Mouse (Mus musculus) neural tube, embryonic 15.5 days (tissue): ENCODE measurements around the gene Zmym4. TPM values are rescaled to one million over a fixed set of nuclear protein-coding genes. Genes with fewer than 3 reads are reported as not detected.

Experiments
- ATAC-seq: fragments of 200-750 bp; cut with Nextera tagmentation; 2 replicates; pipeline ENCODE4 v1.8.0; 2017; ENCODE audit warnings: mild to moderate bottlenecking, moderate TSS enrichment, moderate library complexity; ENCODE audit not compliant: low FRiP score
- H3K27ac ChIP-seq: fragments of 300-500 bp; sonication (generic); replicated peaks from 2 replicates; pipeline ENCODE4 v1.5.1; 2015; ENCODE audit warnings: mild to moderate bottlenecking, inconsistent platforms
- H3K27me3 ChIP-seq: fragments of 300-500 bp; sonication (generic); replicated peaks from 2 replicates; pipeline ENCODE4 v1.6.1; 2015; ENCODE audit warnings: inconsistent platforms
- H3K36me3 ChIP-seq: fragments of 300-500 bp; sonication (generic); 2 replicates; pipeline ENCODE4 v1.6.1; 2015; ENCODE audit warnings: inconsistent platforms
- H3K4me1 ChIP-seq: fragments of 300-500 bp; sonication (generic); 2 replicates; pipeline ENCODE4 v1.6.1; 2015; ENCODE audit warnings: inconsistent platforms
- H3K4me2 ChIP-seq: fragments of 300-500 bp; sonication (generic); 2 replicates; pipeline ENCODE4 v1.6.1; 2015; ENCODE audit warnings: inconsistent platforms, mild to moderate bottlenecking, moderate library complexity
- H3K4me3 ChIP-seq: fragments of 300-500 bp; sonication (generic); replicated peaks from 2 replicates; pipeline ENCODE4 v1.5.1; 2015; ENCODE audit warnings: mild to moderate bottlenecking, inconsistent platforms
- H3K9ac ChIP-seq: fragments of 300-500 bp; sonication (generic); replicated peaks from 2 replicates; pipeline ENCODE4 v1.6.1; 2015; ENCODE audit warnings: mild to moderate bottlenecking, inconsistent platforms
- H3K9me3 ChIP-seq: fragments of 300-500 bp; sonication (generic); replicated peaks from 2 replicates; pipeline ENCODE4 v1.6.1; 2016; ENCODE audit warnings: inconsistent platforms
- WGBS: fragments of 180-500 bp; shearing (Covaris S2); methylation state at CpG from one replicate; pipeline ENCODE4 v1.1.7; 2015; ENCODE audit warnings: mixed read lengths; 5-methylcytosine and 5-hydroxymethylcytosine counted together
- polyA plus RNA-seq: library from polyadenylated mRNA; unstranded; fragments of >200 nt; fragmentation: Nextera tagmentation; extraction: Ambion mirVana; gene quantifications from 2 replicates; pipeline ENCODE4 v1.2.1, GENCODE M21; 2015

Zmym4 gene
- polyA plus RNA-seq, 1 experiment from 2014 or later: 24.9 TPM

GRCm38 (mm10) chr4:126846971-126847370, 121.0 kb downstream of the Zmym4 start:
- Histone ChIP-seq H3K9me3 (no peaks in the 10 kb centered on the region), H3K36me3 (peaks cover 63% of the 10 kb centered on the region), H3K27ac (no peak overlapping the region), H3K4me3 (no peak overlapping the region), H3K4me1 (0 out of 2 replicates have a peak, but pooled peaks cover 3% of the 10 kb centered on the region), H3K9ac (no peak overlapping the region), H3K27me3 (no peaks in the 10 kb centered on the region), H3K4me2 (no peak overlapping the region)
- no peak for ATAC-seq
- WGBS: 66% methylated on average over 7 of the region's 7 CpGs

- H3K9ac ChIP-seq: no peak overlapping the region
- peaks cover 62% of the 10 kb centered on the region for H3K36me3 ChIP-seq
- no peaks in the 10 kb centered on the region for H3K9me3 ChIP-seq
- H3K27ac ChIP-seq: no peak overlapping the region
- H3K4me3 ChIP-seq: no peak overlapping the region
- ATAC-seq: no peak
- H3K27me3 ChIP-seq: no peaks in the 10 kb centered on the region
- WGBS: 85% methylated on average over 4 of the region's 4 CpGs
- 0 out of 2 replicates have a peak, but pooled peaks cover 3% of the 10 kb centered on the region for H3K4me1 ChIP-seq
- H3K4me2 ChIP-seq: no peak overlapping the region
These were observed 122.3 kb downstream of the Zmym4 start for GRCm38 (mm10) chr4:126845664-126846063.

DNA sequence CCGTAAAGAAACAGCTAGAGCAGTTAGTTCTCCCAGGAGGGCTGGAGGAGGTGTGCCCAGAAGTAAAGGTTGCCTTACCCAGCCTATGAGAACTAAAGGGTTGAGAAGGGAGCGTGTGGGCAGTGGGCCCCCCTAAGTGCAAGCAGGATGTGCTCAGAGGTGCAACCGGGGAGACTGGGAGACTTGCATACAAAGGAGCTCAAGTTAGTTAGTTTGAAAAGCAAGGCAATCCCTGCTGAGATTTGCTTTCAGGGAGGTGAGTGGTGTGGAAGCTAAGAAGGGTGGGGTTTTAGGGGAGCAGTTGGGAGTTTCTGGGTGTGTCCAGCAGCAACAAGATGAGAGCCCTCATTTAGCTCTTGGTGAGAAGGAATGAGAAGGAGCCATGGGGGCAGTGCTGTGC, 125.0 kb downstream of the Zmym4 start:
- 51% methylated on average over 3 of the region's 3 CpGs for WGBS
- H3K27me3 ChIP-seq: no peaks in the 10 kb centered on the region
- H3K36me3 ChIP-seq: peaks cover 52% of the 10 kb centered on the region
- no peak overlapping the region for H3K9ac ChIP-seq
- no peak overlapping the region for H3K27ac ChIP-seq
- H3K9me3 ChIP-seq: no peaks in the 10 kb centered on the region
- H3K4me1 ChIP-seq: peaks cover 6% of the 10 kb centered on the region
- no peak overlapping the region for H3K4me2 ChIP-seq
- no peak for ATAC-seq
- H3K4me3 ChIP-seq: no peak overlapping the region

- ATAC-seq: no peak
- no peak overlapping the region for H3K27ac ChIP-seq
- 91% methylated on average over 15 of the region's 15 CpGs for WGBS
- no peaks in the 10 kb centered on the region for H3K27me3 ChIP-seq
- peaks cover 6% of the 10 kb centered on the region for H3K4me1 ChIP-seq
- no peak overlapping the region for H3K4me2 ChIP-seq
- no peaks in the 10 kb centered on the region for H3K9me3 ChIP-seq
- no peak overlapping the region for H3K9ac ChIP-seq
- peaks cover 50% of the 10 kb centered on the region for H3K36me3 ChIP-seq
- no peak overlapping the region for H3K4me3 ChIP-seq
These were observed 126.9 kb downstream of the Zmym4 start for GRCm38 (mm10) chr4:126840996-126841560.

- H3K4me2 ChIP-seq: no peak overlapping the region
- H3K27ac ChIP-seq: 0 out of 2 replicates have a peak overlapping the region, but pooled peaks have one; percentile 18
- H3K36me3 ChIP-seq: peaks cover 56% of the 10 kb centered on the region
- no peak overlapping the region for H3K4me3 ChIP-seq
- no peaks in the 10 kb centered on the region for H3K27me3 ChIP-seq
- peaks cover 6% of the 10 kb centered on the region for H3K4me1 ChIP-seq
- ATAC-seq: peak; percentile 55
- no peak overlapping the region for H3K9ac ChIP-seq
- WGBS: 23% methylated on average over 7 of the region's 7 CpGs
- no peaks in the 10 kb centered on the region for H3K9me3 ChIP-seq
These were observed 128.1 kb downstream of the Zmym4 start for GRCm38 (mm10) chr4:126839873-126840272.

DNA sequence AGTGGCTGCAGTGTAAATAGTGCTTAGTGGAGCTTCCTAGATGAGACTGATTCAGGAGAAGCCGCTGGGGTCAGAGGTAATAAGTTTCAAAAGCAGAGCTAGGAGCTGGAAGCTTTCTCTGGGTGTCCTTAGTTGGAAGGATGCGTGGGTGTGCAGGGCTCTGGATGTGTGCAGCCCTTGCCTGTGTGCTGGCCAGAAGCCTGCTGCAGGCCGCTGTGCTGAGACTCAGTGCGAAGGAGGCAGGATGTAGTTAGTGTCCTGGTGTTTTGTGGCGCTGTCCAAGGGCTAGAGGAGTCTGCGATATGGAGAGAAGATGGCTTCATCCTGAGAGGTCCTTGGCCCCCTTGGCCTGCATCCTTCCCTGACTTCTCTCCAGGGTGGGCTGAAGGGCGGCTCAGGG, 129.1 kb downstream of the Zmym4 start:
- Histone ChIP-seq H3K4me3 (no peak overlapping the region), H3K27ac (no peak overlapping the region; the same call in 1 of the 2 replicates), H3K4me1 (peaks cover 6% of the 10 kb centered on the region), H3K9ac (no peak overlapping the region), H3K9me3 (no peaks in the 10 kb centered on the region), H3K27me3 (no peaks in the 10 kb centered on the region), H3K36me3 (peaks cover 51% of the 10 kb centered on the region), H3K4me2 (no peak overlapping the region)
- 85% methylated on average over 7 of the region's 7 CpGs for WGBS
- no peak for ATAC-seq

- no peak for ATAC-seq
- Histone ChIP-seq H3K27me3 (no peaks in the 10 kb centered on the region), H3K27ac (no peak overlapping the region), H3K4me1 (no peaks in the 10 kb centered on the region), H3K9me3 (no peaks in the 10 kb centered on the region), H3K36me3 (peaks cover 36% of the 10 kb centered on the region), H3K9ac (no peak overlapping the region), H3K4me2 (no peak overlapping the region), H3K4me3 (no peak overlapping the region)
- 96% methylated on average over 5 of the region's 5 CpGs for WGBS
These were observed 136.8 kb downstream of the Zmym4 start for GRCm38 (mm10) chr4:126831122-126831521.

- no peak overlapping the region for H3K9ac ChIP-seq
- peaks cover 22% of the 10 kb centered on the region for H3K4me1 ChIP-seq
- H3K27me3 ChIP-seq: no peaks in the 10 kb centered on the region
- peak overlapping the region; percentile 58; the same call in 1 of the 2 replicates for H3K27ac ChIP-seq
- 82% methylated on average over 5 of the region's 5 CpGs for WGBS
- no peak overlapping the region for H3K4me3 ChIP-seq
- no peak overlapping the region for H3K4me2 ChIP-seq
- no peak for ATAC-seq
- H3K9me3 ChIP-seq: no peaks in the 10 kb centered on the region
- peaks cover 6% of the 10 kb centered on the region; the same call in 1 of the 2 replicates for H3K36me3 ChIP-seq
These were observed 144.0 kb downstream of the Zmym4 start for GRCm38 (mm10) chr4:126823917-126824316.

GRCm38 (mm10) chr4:126822891-126823882, 144.7 kb downstream of the Zmym4 start:
- no peak overlapping the region for H3K4me3 ChIP-seq
- H3K27me3 ChIP-seq: no peaks in the 10 kb centered on the region
- peaks cover 22% of the 10 kb centered on the region for H3K4me1 ChIP-seq
- H3K4me2 ChIP-seq: peak overlapping the region; percentile 26
- no peaks in the 10 kb centered on the region for H3K9me3 ChIP-seq
- ATAC-seq: peak; percentile 75; the same call in 1 of the 2 replicates
- peak overlapping the region; percentile 58 for H3K27ac ChIP-seq
- no peak overlapping the region for H3K9ac ChIP-seq
- WGBS: 49% methylated on average over 9 of the region's 9 CpGs
- H3K36me3 ChIP-seq: peaks cover 8% of the 10 kb centered on the region; the same call in 1 of the 2 replicates

DNA sequence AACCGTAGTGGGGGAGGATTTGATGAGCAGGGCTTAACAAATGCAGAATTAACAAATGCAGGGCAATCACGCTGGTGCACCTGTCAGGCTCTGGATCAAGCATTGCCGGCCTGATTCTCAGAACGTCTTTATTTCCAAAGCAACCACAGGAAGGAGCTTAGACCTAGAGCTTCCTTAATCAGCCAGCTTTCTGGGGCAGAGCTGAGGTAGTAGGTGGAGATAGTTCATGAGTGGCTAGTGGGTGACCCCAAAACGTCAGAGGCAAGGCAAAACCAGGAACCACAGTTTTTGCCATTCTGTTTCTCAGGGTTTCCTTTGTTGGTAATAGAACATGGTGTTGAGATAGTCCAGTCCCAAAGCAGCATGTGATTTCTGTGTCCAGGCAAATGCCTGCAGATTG, 153.1 kb downstream of the Zmym4 start:
- Histone ChIP-seq H3K9me3 (no peaks in the 10 kb centered on the region), H3K27ac (0 out of 2 replicates have a peak overlapping the region, but pooled peaks have one; percentile 8), H3K27me3 (no peaks in the 10 kb centered on the region), H3K4me3 (no peak overlapping the region), H3K9ac (no peak overlapping the region), H3K4me2 (no peak overlapping the region), H3K4me1 (0 out of 2 replicates have a peak, but pooled peaks cover 11% of the 10 kb centered on the region), H3K36me3 (peaks cover 35% of the 10 kb centered on the region)
- no peak for ATAC-seq
- 78% methylated on average over 5 of the region's 5 CpGs for WGBS

- no peak overlapping the region for H3K4me3 ChIP-seq
- no peaks in the 10 kb centered on the region for H3K27me3 ChIP-seq
- no peak overlapping the region for H3K27ac ChIP-seq
- no peaks in the 10 kb centered on the region for H3K9me3 ChIP-seq
- H3K4me1 ChIP-seq: 0 out of 2 replicates have a peak, but pooled peaks cover 11% of the 10 kb centered on the region
- WGBS: 84% methylated on average over 5 of the region's 5 CpGs
- no peak overlapping the region for H3K9ac ChIP-seq
- no peak overlapping the region for H3K4me2 ChIP-seq
- H3K36me3 ChIP-seq: peaks cover 31% of the 10 kb centered on the region
- no peak for ATAC-seq
These were observed 154.7 kb downstream of the Zmym4 start for GRCm38 (mm10) chr4:126813212-126813611.
